Mouse (Mus musculus) stomach, embryonic 15.5 days (tissue): ENCODE data around the gene Mslnl. TPM values are rescaled to one million over a fixed set of nuclear protein-coding genes. Genes with fewer than 3 reads are reported as not detected.
A peak's percentile ranks its signal among the peaks of the same experiment; 100 is the strongest.

ENCODE experiments used
- ATAC-seq: fragments of 200-750 bp; cut with Nextera tagmentation; 2 replicates; pipeline ENCODE4 v1.8.0; 2017; ENCODE audit warnings: low read depth, moderate number of reproducible peaks, moderate TSS enrichment; ENCODE audit not compliant: insufficient read depth, low FRiP score
- H3K27ac ChIP-seq: fragments of 300-500 bp; sonication (generic); 2 replicates; pipeline ENCODE4 v1.5.1; 2015; ENCODE audit warnings: mild to moderate bottlenecking, inconsistent platforms
- H3K27me3 ChIP-seq: fragments of 300-500 bp; sonication (generic); replicated peaks from 2 replicates; pipeline ENCODE4 v1.6.1; 2015; ENCODE audit warnings: inconsistent platforms
- H3K36me3 ChIP-seq: fragments of 300-500 bp; sonication (generic); 2 replicates; pipeline ENCODE4 v1.6.1; 2015; ENCODE audit warnings: inconsistent platforms
- H3K4me1 ChIP-seq: fragments of 300-500 bp; sonication (generic); 2 replicates; pipeline ENCODE4 v1.6.1; 2015; ENCODE audit warnings: inconsistent platforms
- H3K4me2 ChIP-seq: fragments of 300-500 bp; sonication (generic); 2 replicates; pipeline ENCODE4 v1.6.1; 2015; ENCODE audit warnings: mild to moderate bottlenecking, inconsistent platforms
- H3K4me3 ChIP-seq: fragments of 300-500 bp; sonication (generic); replicated peaks from 2 replicates; pipeline ENCODE4 v1.5.1; 2015; ENCODE audit warnings: inconsistent platforms
- H3K9ac ChIP-seq: fragments of 300-500 bp; sonication (generic); 2 replicates; pipeline ENCODE4 v1.6.1; 2015; ENCODE audit warnings: inconsistent platforms
- H3K9me3 ChIP-seq: fragments of 300-500 bp; sonication (generic); 2 replicates; pipeline ENCODE4 v1.6.1; 2016; ENCODE audit warnings: inconsistent platforms
- WGBS: fragments of 180-500 bp; shearing (Covaris S2); methylation state at CpG from one replicate; pipeline ENCODE4 v1.1.7; 2015; 5-methylcytosine and 5-hydroxymethylcytosine counted together
- polyA plus RNA-seq: library from polyadenylated mRNA; unstranded; fragments of >200 nt; fragmentation: Nextera tagmentation; extraction: Ambion mirVana; gene quantifications from 2 replicates; pipeline ENCODE4 v1.2.1, GENCODE M21; 2015

The Mslnl gene
- polyA plus RNA-seq: 0.06 TPM in 1 of 2 replicates, not detected in the other

- Histone ChIP-seq H3K36me3 (no peaks in the 10 kb centered on the region), H3K4me1 (no peaks in the 10 kb centered on the region), H3K27me3 (no peaks in the 10 kb centered on the region), H3K9ac (no peak within 1 kb of the TSS), H3K9me3 (no peaks in the 10 kb centered on the region), H3K27ac (no peak within 1 kb of the TSS), H3K4me3 (no peak within 1 kb of the TSS), H3K4me2 (no peak within 1 kb of the TSS)
- WGBS: 65% methylated on average over 3 of the region's 3 CpGs
- no peak for ATAC-seq
These were observed at the start of gene Mslnl for GRCm38 (mm10) chr17:25735745-25736144. Gene Mslnl (plus strand): TSS chr17:25736042.

GRCm38 (mm10) chr17:25686323-25686722, 49.5 kb upstream of the Mslnl start:
- no peak overlapping the region for H3K9ac ChIP-seq
- no peaks in the 10 kb centered on the region; the same call in 1 of the 2 replicates for H3K27me3 ChIP-seq
- H3K4me3 ChIP-seq: no peak overlapping the region
- 44% methylated on average over 7 of the region's 7 CpGs for WGBS
- H3K27ac ChIP-seq: no peak overlapping the region
- no peaks in the 10 kb centered on the region for H3K4me1 ChIP-seq
- ATAC-seq: no peak
- no peaks in the 10 kb centered on the region for H3K36me3 ChIP-seq
- no peak overlapping the region for H3K4me2 ChIP-seq
- H3K9me3 ChIP-seq: no peaks in the 10 kb centered on the region

GRCm38 (mm10) chr17:25688922-25689321, 46.9 kb upstream of the Mslnl start:
- Histone ChIP-seq H3K4me1 (no peaks in the 10 kb centered on the region), H3K36me3 (no peaks in the 10 kb centered on the region), H3K9ac (no peak overlapping the region), H3K27me3 (no peaks in the 10 kb centered on the region; the same call in 1 of the 2 replicates), H3K4me3 (no peak overlapping the region), H3K27ac (no peak overlapping the region), H3K4me2 (no peak overlapping the region), H3K9me3 (no peaks in the 10 kb centered on the region)
- 79% methylated on average over 4 of the region's 4 CpGs for WGBS
- ATAC-seq: no peak

GRCm38 (mm10) chr17:25696263-25696662, 39.6 kb upstream of the Mslnl start:
- Histone ChIP-seq H3K27ac (no peak overlapping the region), H3K4me2 (no peak overlapping the region), H3K4me1 (no peaks in the 10 kb centered on the region), H3K4me3 (no peak overlapping the region), H3K36me3 (no peaks in the 10 kb centered on the region), H3K27me3 (no peaks in the 10 kb centered on the region), H3K9ac (no peak overlapping the region), H3K9me3 (no peaks in the 10 kb centered on the region)
- ATAC-seq: no peak
- WGBS: 47% methylated on average over 1 of the region's 1 CpGs

GRCm38 (mm10) chr17:25698446-25698845, 37.4 kb upstream of the Mslnl start:
- Histone ChIP-seq H3K27ac (no peak overlapping the region), H3K4me2 (no peak overlapping the region), H3K36me3 (no peaks in the 10 kb centered on the region), H3K4me3 (no peak overlapping the region), H3K27me3 (no peaks in the 10 kb centered on the region), H3K9ac (no peak overlapping the region), H3K4me1 (no peaks in the 10 kb centered on the region), H3K9me3 (no peaks in the 10 kb centered on the region)
- ATAC-seq: no peak
- 15% methylated on average over 7 of the region's 7 CpGs for WGBS

- no peak overlapping the region for H3K9ac ChIP-seq
- H3K9me3 ChIP-seq: no peaks in the 10 kb centered on the region
- WGBS: 59% methylated on average over 9 of the region's 9 CpGs
- no peak overlapping the region for H3K4me3 ChIP-seq
- H3K4me2 ChIP-seq: no peak overlapping the region
- H3K4me1 ChIP-seq: no peaks in the 10 kb centered on the region
- no peaks in the 10 kb centered on the region for H3K27me3 ChIP-seq
- no peaks in the 10 kb centered on the region for H3K36me3 ChIP-seq
- H3K27ac ChIP-seq: no peak overlapping the region
- ATAC-seq: no peak
These were observed 34.9 kb upstream of the Mslnl start for GRCm38 (mm10) chr17:25700863-25701496.

- no peak overlapping the region for H3K9ac ChIP-seq
- 93% methylated on average over 2 of the region's 2 CpGs for WGBS
- H3K27me3 ChIP-seq: no peaks in the 10 kb centered on the region
- H3K4me1 ChIP-seq: no peaks in the 10 kb centered on the region
- no peaks in the 10 kb centered on the region for H3K9me3 ChIP-seq
- H3K36me3 ChIP-seq: no peaks in the 10 kb centered on the region
- H3K4me2 ChIP-seq: no peak overlapping the region
- no peak overlapping the region for H3K4me3 ChIP-seq
- H3K27ac ChIP-seq: no peak overlapping the region
- ATAC-seq: no peak
These were observed 25.8 kb upstream of the Mslnl start for GRCm38 (mm10) chr17:25709994-25710393.

GRCm38 (mm10) chr17:25711136-25711535, 24.7 kb upstream of the Mslnl start:
- Histone ChIP-seq H3K36me3 (no peaks in the 10 kb centered on the region), H3K4me1 (no peaks in the 10 kb centered on the region), H3K27ac (no peak overlapping the region), H3K9me3 (no peaks in the 10 kb centered on the region), H3K4me2 (no peak overlapping the region), H3K27me3 (peaks cover 5% of the 10 kb centered on the region; the same call in 1 of the 2 replicates), H3K9ac (no peak overlapping the region), H3K4me3 (no peak overlapping the region)
- WGBS: 69% methylated on average over 4 of the region's 4 CpGs
- ATAC-seq: no peak

GRCm38 (mm10) chr17:25715627-25716026, 20.2 kb upstream of the Mslnl start:
- peaks cover 24% of the 10 kb centered on the region for H3K27me3 ChIP-seq
- no peak overlapping the region for H3K9ac ChIP-seq
- no peak overlapping the region for H3K4me3 ChIP-seq
- no peaks in the 10 kb centered on the region; the same call in 1 of the 2 replicates for H3K36me3 ChIP-seq
- H3K27ac ChIP-seq: no peak overlapping the region
- H3K4me2 ChIP-seq: no peak overlapping the region
- H3K4me1 ChIP-seq: peaks cover 16% of the 10 kb centered on the region
- H3K9me3 ChIP-seq: no peaks in the 10 kb centered on the region
- ATAC-seq: no peak
- WGBS: 58% methylated on average over 3 of the region's 3 CpGs

GRCm38 (mm10) chr17:25716130-25716529, 19.7 kb upstream of the Mslnl start:
- H3K27ac ChIP-seq: no peak overlapping the region
- H3K27me3 ChIP-seq: peaks cover 24% of the 10 kb centered on the region
- H3K9ac ChIP-seq: no peak overlapping the region
- H3K36me3 ChIP-seq: no peaks in the 10 kb centered on the region; the same call in 1 of the 2 replicates
- no peak overlapping the region for H3K4me2 ChIP-seq
- no peak overlapping the region for H3K4me3 ChIP-seq
- 6% methylated on average over 6 of the region's 6 CpGs for WGBS
- ATAC-seq: no peak
- H3K9me3 ChIP-seq: no peaks in the 10 kb centered on the region
- H3K4me1 ChIP-seq: peaks cover 16% of the 10 kb centered on the region

- whole genome bisulfite sequencing: 2% methylated on average over 36 of the region's 45 CpGs
- peak within 1 kb of the TSS; percentile 41 for H3K4me3 ChIP-seq
- H3K27me3 ChIP-seq: peaks cover 24% of the 10 kb centered on the region
- H3K27ac ChIP-seq: no peak within 1 kb of the TSS
- ATAC-seq: no peak
- no peak within 1 kb of the TSS for H3K9ac ChIP-seq
- no peaks in the 10 kb centered on the region; the same call in 1 of the 2 replicates for H3K36me3 ChIP-seq
- H3K4me2 ChIP-seq: peak within 1 kb of the TSS; percentile 86
- peaks cover 16% of the 10 kb centered on the region for H3K4me1 ChIP-seq
- H3K9me3 ChIP-seq: no peaks in the 10 kb centered on the region
These were observed 18.9 kb upstream of the Mslnl start, which contains the start of gene Gng13 for GRCm38 (mm10) chr17:25716711-25717637. Gene Gng13 (plus strand): TSS chr17:25717171.

- peak overlapping the region; percentile 41 for H3K4me3 ChIP-seq
- H3K27me3 ChIP-seq: peaks cover 24% of the 10 kb centered on the region
- 12% methylated on average over 6 of the region's 6 CpGs for WGBS
- no peaks in the 10 kb centered on the region; the same call in 1 of the 2 replicates for H3K36me3 ChIP-seq
- no peak for ATAC-seq
- H3K27ac ChIP-seq: no peak overlapping the region
- peak overlapping the region; percentile 86 for H3K4me2 ChIP-seq
- H3K9me3 ChIP-seq: no peaks in the 10 kb centered on the region
- H3K9ac ChIP-seq: no peak overlapping the region
- peaks cover 16% of the 10 kb centered on the region for H3K4me1 ChIP-seq
These were observed 18.2 kb upstream of the Mslnl start for GRCm38 (mm10) chr17:25717691-25718090.
